Mouse (Mus musculus) limb, embryonic 13.5 days (tissue): ENCODE results near the gene Gbgt1. TPM values are rescaled to one million over a fixed set of nuclear protein-coding genes. Genes with fewer than 3 reads are reported as not detected.

Experiments
- ATAC-seq: fragments of 200-750 bp; cut with Nextera tagmentation; 2 replicates; pipeline ENCODE4 v1.8.0; 2017; ENCODE audit warnings: low read depth, moderate number of reproducible peaks, moderate TSS enrichment; ENCODE audit not compliant: low FRiP score
- H3K27ac ChIP-seq: fragments of 300-500 bp; sonication (generic); 2 replicates; pipeline ENCODE4 v1.5.1; 2015; ENCODE audit warnings: inconsistent platforms, mild to moderate bottlenecking, moderate library complexity
- H3K27me3 ChIP-seq: fragments of 300-500 bp; sonication (generic); 2 replicates; pipeline ENCODE4 v1.6.1; 2015; ENCODE audit warnings: mild to moderate bottlenecking, inconsistent platforms
- H3K36me3 ChIP-seq: fragments of 300-500 bp; sonication (generic); 2 replicates; pipeline ENCODE4 v1.6.1; 2015; ENCODE audit warnings: inconsistent platforms, mild to moderate bottlenecking, moderate library complexity
- H3K4me1 ChIP-seq: fragments of 300-500 bp; sonication (generic); 2 replicates; pipeline ENCODE4 v1.6.1; 2015; ENCODE audit warnings: inconsistent platforms
- H3K4me2 ChIP-seq: fragments of 300-500 bp; sonication (generic); replicated peaks from 2 replicates; pipeline ENCODE4 v1.6.1; 2015; ENCODE audit warnings: inconsistent platforms, mild to moderate bottlenecking, moderate library complexity
- H3K4me3 ChIP-seq: fragments of 300-500 bp; sonication (generic); 2 replicates; pipeline ENCODE4 v1.5.1; 2015; ENCODE audit warnings: moderate library complexity, mild to moderate bottlenecking, inconsistent platforms
- H3K9ac ChIP-seq: fragments of 300-500 bp; sonication (generic); 2 replicates; pipeline ENCODE4 v1.6.1; 2015; ENCODE audit warnings: mild to moderate bottlenecking, inconsistent platforms
- H3K9me3 ChIP-seq: fragments of 300-500 bp; sonication (generic); 2 replicates; pipeline ENCODE4 v1.6.1; 2016; ENCODE audit warnings: inconsistent platforms
- WGBS: fragments of 180-500 bp; shearing (Covaris S2); methylation state at CpG from one replicate; pipeline ENCODE4 v1.1.7; 2015; 5-methylcytosine and 5-hydroxymethylcytosine counted together
- polyA plus RNA-seq: library from polyadenylated mRNA; unstranded; fragments of >200 nt; fragmentation: Nextera tagmentation; extraction: Ambion mirVana; gene quantifications from 2 replicates; pipeline ENCODE4 v1.2.1, GENCODE M21; 2015

Gbgt1 gene
- polyA plus RNA-seq: 0.94 and 0.95 TPM in 2 replicates

DNA sequence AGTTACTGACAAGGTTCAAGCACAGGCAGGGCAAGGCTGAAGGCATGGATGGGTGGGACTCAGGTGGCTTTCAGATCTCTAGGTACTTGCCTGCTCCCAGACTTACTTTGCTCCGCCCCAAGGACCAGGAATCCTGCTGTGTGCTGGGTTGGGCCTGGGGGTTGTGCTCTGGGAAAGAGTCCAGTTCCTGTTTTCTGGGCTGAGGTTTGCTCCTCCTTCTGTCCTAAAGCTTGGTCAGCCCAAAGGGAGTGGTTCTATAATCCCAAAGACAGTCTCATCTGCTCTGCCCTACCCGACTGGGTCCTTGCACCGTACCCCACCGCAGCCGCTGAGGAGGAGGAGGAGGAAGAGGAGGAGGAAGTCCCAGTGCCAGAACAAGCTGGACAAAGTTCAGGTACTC lies at the start of gene Gbgt1:
Gene Gbgt1 (plus strand): TSS at position 221 of the 400 bp plus-strand sequence.
- no peak within 1 kb of the TSS for H3K4me3 ChIP-seq
- peaks cover 3% of the 10 kb centered on the region; the same call in 1 of the 2 replicates for H3K9me3 ChIP-seq
- ATAC-seq: no peak
- H3K4me1 ChIP-seq: no peaks in the 10 kb centered on the region; the same call in 1 of the 2 replicates
- H3K27ac ChIP-seq: peak within 1 kb of the TSS; percentile 16; the same call in 1 of the 2 replicates
- 0 out of 2 replicates have a peak within 1 kb of the TSS, but pooled peaks have one; percentile 31 for H3K9ac ChIP-seq
- 80% methylated on average over 5 of the region's 5 CpGs for WGBS
- no peaks in the 10 kb centered on the region for H3K27me3 ChIP-seq
- no peaks in the 10 kb centered on the region for H3K36me3 ChIP-seq
- no peak within 1 kb of the TSS for H3K4me2 ChIP-seq

DNA sequence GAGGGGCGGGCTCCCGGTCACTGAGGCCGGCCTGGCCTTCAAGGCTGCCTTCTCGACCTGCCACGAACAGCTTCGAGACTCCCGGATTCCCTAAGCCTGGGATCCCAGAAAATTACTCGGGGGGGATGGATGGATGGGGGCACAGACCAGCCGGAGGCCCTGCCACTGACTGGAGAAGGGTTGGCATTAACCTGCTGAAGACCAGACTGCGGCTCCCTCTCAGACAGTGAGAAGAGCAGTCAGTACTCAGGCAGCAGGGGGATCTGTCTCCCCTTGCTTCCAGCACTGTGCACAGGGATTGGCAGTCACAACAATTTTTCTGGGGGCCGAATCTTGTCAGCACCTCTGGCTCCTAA lies 49.4 kb upstream of the Gbgt1 start:
- Histone ChIP-seq H3K9ac (peak overlapping the region; percentile 88), H3K36me3 (peaks cover 32% of the 10 kb centered on the region), H3K4me3 (peak overlapping the region; percentile 77), H3K27me3 (0 out of 2 replicates have a peak, but pooled peaks cover 2% of the 10 kb centered on the region), H3K4me2 (peak overlapping the region; percentile 92), H3K27ac (peak overlapping the region; percentile 70; the same call in 1 of the 2 replicates), H3K9me3 (no peaks in the 10 kb centered on the region), H3K4me1 (peaks cover 15% of the 10 kb centered on the region)
- WGBS: 8% methylated on average over 11 of the region's 11 CpGs
- peak; percentile 68; the same call in 1 of the 2 replicates for ATAC-seq

DNA sequence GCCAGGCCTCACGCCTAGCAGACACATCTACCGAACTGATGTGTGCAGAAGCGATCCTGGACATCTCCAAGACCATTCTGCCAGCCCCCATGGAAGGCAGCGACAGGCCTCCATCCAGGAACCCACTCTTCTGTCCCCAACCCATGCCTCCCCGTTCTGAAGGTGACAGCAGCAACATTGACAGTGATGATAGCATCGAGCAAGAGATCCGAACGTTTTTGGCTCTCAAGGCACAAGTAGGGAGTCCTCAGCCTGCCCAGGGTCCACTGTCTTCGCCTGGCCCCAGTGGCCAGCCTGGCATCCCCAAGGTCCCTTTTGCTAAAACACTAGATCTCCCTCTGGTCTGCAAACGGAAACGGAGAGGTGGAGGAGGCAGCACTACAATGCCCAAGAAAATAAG lies 45.0 kb upstream of the Gbgt1 start:
- no peak overlapping the region for H3K4me2 ChIP-seq
- peaks cover 8% of the 10 kb centered on the region for H3K4me1 ChIP-seq
- no peak overlapping the region for H3K9ac ChIP-seq
- WGBS: 91% methylated on average over 11 of the region's 11 CpGs
- H3K36me3 ChIP-seq: peaks cover 54% of the 10 kb centered on the region
- no peak for ATAC-seq
- H3K4me3 ChIP-seq: no peak overlapping the region
- no peak overlapping the region for H3K27ac ChIP-seq
- H3K27me3 ChIP-seq: no peaks in the 10 kb centered on the region
- no peaks in the 10 kb centered on the region for H3K9me3 ChIP-seq

DNA sequence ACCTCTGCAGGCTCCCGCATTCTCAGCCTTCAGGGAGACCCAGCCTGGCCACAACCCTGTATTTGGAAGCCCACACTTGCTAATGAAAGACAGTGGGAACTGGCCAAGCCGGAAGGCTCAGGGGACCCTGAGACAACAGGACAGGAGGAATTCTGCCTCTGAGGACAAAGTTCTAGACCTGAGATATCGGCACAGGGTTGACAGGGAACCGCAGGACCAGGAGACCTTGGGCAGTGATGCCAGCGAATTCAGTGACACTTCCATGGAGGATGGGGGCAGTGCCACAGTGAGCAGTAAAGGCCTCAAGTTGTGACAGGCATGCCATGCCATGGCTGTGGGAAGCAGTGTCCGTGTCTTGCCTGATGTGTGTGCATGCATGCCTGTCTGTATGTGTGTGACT lies 43.2 kb upstream of the Gbgt1 start:
- WGBS: 87% methylated on average over 6 of the region's 6 CpGs
- H3K4me2 ChIP-seq: no peak overlapping the region

DNA sequence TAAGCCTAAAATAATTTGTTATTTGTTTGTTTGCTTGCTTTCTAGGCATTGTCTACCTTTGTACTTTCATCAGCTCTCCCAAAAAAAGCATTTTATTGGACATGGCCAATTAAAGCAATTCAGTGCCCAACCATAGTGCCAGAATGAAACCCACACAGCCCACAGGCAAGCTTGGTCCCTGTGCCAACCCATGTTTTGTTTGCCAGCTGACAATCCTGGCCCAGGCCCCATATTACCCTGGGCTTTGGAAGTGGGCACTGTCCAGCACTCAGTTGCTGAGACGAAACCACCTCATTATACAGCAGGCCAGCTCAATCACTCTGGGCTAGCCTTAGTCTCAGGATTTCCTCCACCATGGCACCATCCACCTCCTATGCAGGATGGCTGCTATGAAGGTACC lies 40.1 kb upstream of the Gbgt1 start:
- no peak overlapping the region for H3K4me2 ChIP-seq
- 82% methylated on average over 1 of the region's 1 CpGs for WGBS
- H3K4me3 ChIP-seq: no peak overlapping the region
- no peaks in the 10 kb centered on the region for H3K27me3 ChIP-seq
- peaks cover 29% of the 10 kb centered on the region for H3K36me3 ChIP-seq
- no peaks in the 10 kb centered on the region for H3K4me1 ChIP-seq
- H3K9me3 ChIP-seq: no peaks in the 10 kb centered on the region
- no peak overlapping the region for H3K27ac ChIP-seq
- no peak overlapping the region for H3K9ac ChIP-seq
- ATAC-seq: no peak

More for the DNA sequence above, 43.2 kb upstream of the Gbgt1 start:
- H3K4me1 ChIP-seq: no peaks in the 10 kb centered on the region
- no peaks in the 10 kb centered on the region for H3K9me3 ChIP-seq
- no peak overlapping the region for H3K4me3 ChIP-seq
- no peak overlapping the region for H3K9ac ChIP-seq
- H3K27me3 ChIP-seq: no peaks in the 10 kb centered on the region
- no peak for ATAC-seq
- H3K36me3 ChIP-seq: peaks cover 54% of the 10 kb centered on the region
- H3K27ac ChIP-seq: no peak overlapping the region

DNA sequence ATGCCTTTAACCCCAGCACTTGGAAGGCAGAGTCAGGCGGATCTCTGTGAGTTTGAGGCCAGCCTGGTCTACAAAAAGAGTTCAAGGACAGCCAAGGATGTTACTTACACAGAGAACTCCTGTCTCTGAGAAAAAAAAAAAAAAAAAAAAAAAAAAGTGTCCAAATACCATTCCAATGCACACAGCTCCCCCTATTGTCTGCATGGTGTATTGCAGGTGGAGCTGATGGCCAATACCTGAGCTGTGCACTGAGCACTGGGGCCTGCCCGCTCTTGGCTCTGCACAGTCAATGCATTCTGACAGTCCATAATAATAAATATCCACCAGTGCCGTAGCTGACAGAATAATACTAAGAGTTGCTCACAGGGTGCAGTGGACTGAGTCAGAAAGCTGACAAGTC lies 32.8 kb upstream of the Gbgt1 start:
- WGBS: 40% methylated on average over 3 of the region's 3 CpGs
- Histone ChIP-seq H3K9me3 (no peaks in the 10 kb centered on the region), H3K4me1 (peaks cover 18% of the 10 kb centered on the region)

DNA sequence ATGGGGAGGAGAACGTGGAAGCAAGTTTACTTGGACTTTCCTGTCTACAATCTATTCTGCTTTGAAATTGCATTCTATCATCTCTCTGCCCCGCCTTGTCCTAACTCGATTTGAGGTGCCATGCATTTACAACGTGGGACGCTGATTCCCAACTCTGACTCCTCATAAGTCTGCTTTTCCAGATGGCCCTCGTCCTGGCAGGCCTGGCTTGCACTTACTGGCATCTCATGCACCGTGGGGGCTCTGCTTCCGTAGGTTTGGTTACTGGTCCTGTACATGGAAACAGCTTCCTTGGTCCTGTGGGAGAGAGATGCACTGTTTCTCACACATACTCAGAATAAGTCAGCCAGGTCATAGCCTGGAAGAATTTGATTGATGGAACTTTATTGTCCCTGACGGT lies 31.8 kb upstream of the Gbgt1 start:
- WGBS: 78% methylated on average over 9 of the region's 9 CpGs

More for the DNA sequence above, 32.8 kb upstream of the Gbgt1 start:
- no peak for ATAC-seq
- no peak overlapping the region for H3K27ac ChIP-seq
- peaks cover 3% of the 10 kb centered on the region for H3K36me3 ChIP-seq
- no peak overlapping the region for H3K4me2 ChIP-seq
- H3K9ac ChIP-seq: no peak overlapping the region
- no peak overlapping the region for H3K4me3 ChIP-seq
- H3K27me3 ChIP-seq: peaks cover 10% of the 10 kb centered on the region

DNA sequence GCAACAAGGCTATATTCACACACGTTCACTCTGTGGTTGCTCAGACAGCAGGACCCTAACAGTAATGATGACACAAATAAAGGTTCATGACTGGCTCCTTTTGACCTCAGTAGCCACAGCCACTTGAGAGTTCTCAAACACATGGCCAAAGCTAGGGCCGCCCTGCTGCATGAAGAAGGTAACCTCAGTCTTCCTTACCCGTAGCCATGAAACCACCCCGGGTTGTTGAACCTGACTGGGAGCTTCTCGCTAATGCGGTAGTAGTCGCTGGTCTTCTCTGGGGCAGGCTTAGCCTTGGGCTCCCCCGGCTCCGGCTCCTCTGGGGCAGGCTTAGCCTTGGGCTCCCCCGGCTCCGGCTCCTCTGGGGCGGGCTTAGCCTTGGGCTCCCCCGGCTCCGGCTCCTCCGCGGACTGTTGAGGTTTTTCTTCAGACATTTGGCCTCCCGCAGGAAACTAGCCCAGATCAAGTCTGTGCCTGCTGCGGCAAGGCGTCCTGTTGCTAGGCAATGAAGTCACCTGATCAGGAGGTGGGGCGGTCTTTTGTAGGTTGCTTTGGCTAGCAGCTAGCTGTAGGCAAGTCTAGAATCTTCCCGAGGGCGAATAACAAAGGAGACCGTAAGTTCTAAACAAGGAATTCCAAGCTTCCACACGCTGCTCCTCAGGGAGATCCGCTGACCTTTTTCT lies 30.7 kb upstream of the Gbgt1 start, which contains the start of gene 1700007K13Rik:
Gene 1700007K13Rik (minus strand): TSS at position 497 of the 683 bp plus-strand sequence.
- H3K9ac ChIP-seq: peak within 1 kb of the TSS; percentile 65
- H3K4me3 ChIP-seq: peak within 1 kb of the TSS; percentile 37
- H3K9me3 ChIP-seq: no peaks in the 10 kb centered on the region
- H3K4me1 ChIP-seq: peaks cover 20% of the 10 kb centered on the region
- peak; percentile 58; the same call in 1 of the 2 replicates for ATAC-seq
- no peak within 1 kb of the TSS for H3K27ac ChIP-seq
- H3K36me3 ChIP-seq: peaks cover 24% of the 10 kb centered on the region
- H3K4me2 ChIP-seq: peak within 1 kb of the TSS; percentile 70
- WGBS: 5% methylated on average over 25 of the region's 25 CpGs
- H3K27me3 ChIP-seq: peaks cover 10% of the 10 kb centered on the region

More for the DNA sequence above, 31.8 kb upstream of the Gbgt1 start:
- no peak overlapping the region for H3K9ac ChIP-seq
- H3K36me3 ChIP-seq: peaks cover 13% of the 10 kb centered on the region
- no peaks in the 10 kb centered on the region for H3K9me3 ChIP-seq
- peaks cover 20% of the 10 kb centered on the region for H3K4me1 ChIP-seq
- H3K27ac ChIP-seq: no peak overlapping the region
- H3K27me3 ChIP-seq: peaks cover 10% of the 10 kb centered on the region
- H3K4me3 ChIP-seq: no peak overlapping the region
- no peak overlapping the region for H3K4me2 ChIP-seq
- ATAC-seq: no peak

DNA sequence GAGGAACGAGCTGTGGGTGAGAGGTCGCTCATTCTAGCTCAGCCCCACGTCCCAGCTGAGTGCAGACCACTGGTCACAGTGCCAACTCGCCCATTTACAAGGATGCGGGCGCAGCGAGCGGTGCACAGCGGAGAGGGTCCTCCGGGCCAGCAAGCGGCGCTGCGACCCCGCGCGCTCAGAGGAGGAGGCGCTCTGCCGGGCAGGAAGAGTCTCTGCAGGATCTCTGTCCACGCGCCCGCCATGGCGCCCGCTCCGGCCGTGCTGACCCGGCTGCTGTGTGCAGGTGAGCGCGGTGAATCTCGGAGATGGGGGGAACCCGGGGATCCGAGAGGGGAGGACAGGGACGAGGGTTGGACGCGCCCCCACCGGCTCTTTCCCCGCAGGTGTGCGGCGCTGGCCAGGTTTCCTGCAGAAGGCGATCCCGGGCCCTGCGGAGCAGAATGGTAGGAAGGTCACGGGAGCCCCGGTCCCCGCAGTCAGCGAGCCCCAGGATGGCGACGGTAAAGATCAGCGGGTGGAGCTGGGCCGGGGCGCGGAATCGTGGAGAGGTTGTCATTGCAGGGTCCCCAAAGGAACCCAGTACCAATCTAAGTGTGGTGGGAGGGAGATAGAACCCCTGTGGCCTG lies 28.7 kb upstream of the Gbgt1 start, which contains the start of gene Mrps2:
Gene Mrps2 (plus strand): TSS at position 207 of the 626 bp plus-strand sequence.
- Histone ChIP-seq H3K27ac (peak within 1 kb of the TSS; percentile 48), H3K4me3 (peak within 1 kb of the TSS; percentile 93), H3K9ac (peak within 1 kb of the TSS; percentile 98), H3K36me3 (peaks cover 43% of the 10 kb centered on the region), H3K4me1 (peaks cover 20% of the 10 kb centered on the region), H3K4me2 (peak within 1 kb of the TSS; percentile 87), H3K27me3 (peaks cover 10% of the 10 kb centered on the region), H3K9me3 (peaks cover 9% of the 10 kb centered on the region)
- under 1% methylated on average over 52 of the region's 52 CpGs for WGBS
- ATAC-seq: peak; percentile 90

DNA sequence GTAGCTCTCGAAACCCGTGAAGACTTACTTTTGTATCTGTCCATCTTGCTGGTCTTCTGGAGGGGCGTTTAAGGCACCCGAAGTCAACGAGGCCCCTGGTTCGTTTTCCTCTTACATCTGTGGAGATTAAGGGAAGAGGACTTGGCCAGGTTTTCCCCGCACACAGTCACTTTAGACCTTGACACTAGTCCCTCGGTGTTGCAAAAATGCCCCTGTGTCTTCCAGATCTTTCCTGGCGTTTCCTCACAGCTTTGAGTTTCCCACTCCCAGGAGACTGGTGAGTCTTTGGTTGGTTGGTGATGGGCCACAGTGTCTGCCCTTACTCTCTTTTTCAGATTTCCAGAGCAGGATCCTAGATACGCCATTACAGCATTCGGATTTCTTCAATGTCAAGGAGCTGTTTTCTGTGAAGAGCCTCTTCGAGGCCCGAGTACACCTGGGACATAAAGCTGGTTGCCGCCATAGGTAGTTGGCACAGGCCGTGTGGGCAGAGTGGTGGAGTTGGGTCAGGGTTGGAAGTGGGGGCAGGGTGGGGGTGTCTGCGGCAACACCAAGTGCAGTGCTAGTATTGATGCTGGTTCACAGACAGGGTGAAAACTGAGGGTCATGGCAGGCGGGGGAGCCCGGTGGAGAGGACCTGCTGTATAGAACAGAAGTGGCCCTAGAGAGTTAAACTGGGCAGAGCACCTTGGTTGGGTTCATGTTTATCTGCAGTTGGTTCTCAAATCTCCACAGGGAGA lies 28.0 kb upstream of the Gbgt1 start:
- Histone ChIP-seq H3K36me3 (peaks cover 45% of the 10 kb centered on the region), H3K27ac (no peak overlapping the region), H3K4me1 (peaks cover 20% of the 10 kb centered on the region), H3K4me2 (peak overlapping the region; percentile 87), H3K4me3 (peak overlapping the region; percentile 93), H3K27me3 (peaks cover 10% of the 10 kb centered on the region), H3K9ac (peak overlapping the region; percentile 98), H3K9me3 (peaks cover 12% of the 10 kb centered on the region)
- no peak for ATAC-seq
- WGBS: 55% methylated on average over 18 of the region's 18 CpGs

DNA sequence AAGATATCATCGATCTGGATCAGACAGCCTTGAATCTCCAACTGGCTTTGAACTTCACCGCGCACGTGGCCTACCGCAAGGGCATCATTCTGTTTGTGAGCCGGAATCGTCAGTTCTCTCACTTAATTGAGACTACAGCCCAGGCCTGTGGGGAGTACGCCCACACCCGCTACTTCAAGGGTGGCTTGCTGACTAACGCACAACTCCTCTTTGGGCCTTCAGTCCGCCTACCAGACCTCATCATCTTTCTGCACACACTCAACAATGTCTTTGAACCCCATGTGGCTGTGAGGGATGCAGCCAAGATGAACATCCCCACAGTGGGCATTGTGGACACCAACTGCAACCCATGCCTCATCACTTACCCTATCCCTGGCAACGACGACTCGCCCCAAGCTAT lies 27.2 kb upstream of the Gbgt1 start:
- Histone ChIP-seq H3K4me3 (no peak overlapping the region), H3K9me3 (peaks cover 12% of the 10 kb centered on the region), H3K4me2 (peak overlapping the region; percentile 87; the same call in 1 of the 2 replicates), H3K4me1 (peaks cover 20% of the 10 kb centered on the region), H3K27ac (no peak overlapping the region), H3K9ac (no peak overlapping the region), H3K27me3 (peaks cover 10% of the 10 kb centered on the region), H3K36me3 (peaks cover 45% of the 10 kb centered on the region)
- WGBS: 98% methylated on average over 14 of the region's 14 CpGs
- no peak for ATAC-seq

DNA sequence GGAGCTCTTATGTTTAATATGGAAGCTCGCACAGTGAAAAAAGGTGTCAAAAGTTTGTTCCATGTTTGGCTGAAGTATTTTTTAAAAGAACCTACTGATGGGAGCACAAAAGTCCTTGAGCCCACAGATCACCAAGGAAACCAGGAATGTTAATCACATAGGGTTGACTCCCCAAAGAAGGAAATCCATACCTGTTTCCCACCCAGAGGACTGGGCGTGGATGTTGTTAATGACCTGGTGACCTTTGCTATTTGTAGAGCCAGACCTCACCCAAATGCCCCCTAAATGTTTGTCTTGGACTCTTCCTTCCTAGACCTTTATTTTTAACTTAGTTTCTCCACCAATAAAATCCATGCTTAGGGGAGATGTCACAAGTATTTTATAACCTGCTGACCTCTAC lies 26.1 kb upstream of the Gbgt1 start:
- no peak for ATAC-seq
- no peak overlapping the region for H3K4me2 ChIP-seq
- H3K36me3 ChIP-seq: peaks cover 45% of the 10 kb centered on the region
- H3K27me3 ChIP-seq: peaks cover 3% of the 10 kb centered on the region; the same call in 1 of the 2 replicates
- no peak overlapping the region for H3K4me3 ChIP-seq
- peaks cover 18% of the 10 kb centered on the region for H3K4me1 ChIP-seq
- 88% methylated on average over 2 of the region's 2 CpGs for WGBS
- peaks cover 12% of the 10 kb centered on the region for H3K9me3 ChIP-seq
- H3K9ac ChIP-seq: no peak overlapping the region
- no peak overlapping the region for H3K27ac ChIP-seq
